In genomic region chr6:38064621-38065020, GRCm38 (mm10) we compare ENCODE assay signal across 12 mouse cellular contexts. TPM values are rescaled to one million over a fixed set of nuclear protein-coding genes. Genes with fewer than 3 reads are reported as not detected.
"Had no signal": no experiment of that assay in that cellular context is flagged by ENCODE, and none has a peak within 500 bp of the region (broad histone marks: within the 10 kb centered on the region; RNA-seq: fewer than 3 reads in every experiment).

No protein-coding gene starts in this region.

- H3K27me3 ChIP-seq: limb, embryonic 13.5 days; midbrain, embryonic 15.5 days had no signal

- DNase-seq: kidney, adult 11 months; kidney, adult 9 months; kidney, postnatal 36 days; lung, adult 18-20 months; thymus, adult 18-20 months had no signal

- ATAC-seq: midbrain, embryonic 15.5 days had no signal

- H3K36me3 ChIP-seq: limb, embryonic 13.5 days; midbrain, embryonic 15.5 days had no signal

RNA-seq across cellular contexts. Expression of gene Svopl, which starts 17.8 kb away (rescaled TPM):
- polyA plus RNA-seq: liver, adult 2 months had no signal

RNA-seq across cellular contexts. Expression of gene Tmem213, which starts 44.4 kb away (rescaled TPM):
- polyA plus RNA-seq: liver, adult 2 months; liver, embryonic 14.5 days; midbrain, embryonic 11.5 days; midbrain, embryonic 15.5 days; neural tube, embryonic 14.5 days; spleen, adult 2 months had no signal

RNA-seq across cellular contexts. Expression of gene Atp6v0a4, which starts 59.8 kb away (rescaled TPM):
- polyA plus RNA-seq: midbrain, embryonic 11.5 days had no signal
